Mouse (Mus musculus) cortical plate, adult 2 months (tissue): ENCODE measurements around the gene Zfp13. TPM values are rescaled to one million over a fixed set of nuclear protein-coding genes. Genes with fewer than 3 reads are reported as not detected.

ENCODE experiments used
- H3K27ac ChIP-seq: fragments of 200-500 bp; 2 replicates; pipeline ENCODE4 v1.5.1; 2012; ENCODE audit warnings: low read length, control low read depth, inconsistent platforms; ENCODE audit not compliant: insufficient read depth
- H3K4me1 ChIP-seq: fragments of 200-500 bp; 2 replicates; pipeline ENCODE4 v1.6.1; 2011; ENCODE audit warnings: low read length; ENCODE audit not compliant: control insufficient read depth, insufficient read depth
- H3K4me3 ChIP-seq: fragments of 200-500 bp; 2 replicates; pipeline ENCODE4 v1.5.1; 2011; ENCODE audit warnings: mild to moderate bottlenecking, low read length, control low read depth; ENCODE audit not compliant: insufficient read depth
- CTCF ChIP-seq: fragments of 200-500 bp; IDR thresholded peaks from 2 replicates; pipeline ENCODE4 v1.5.1; 2011; ENCODE audit warnings: mild to moderate bottlenecking, control low read depth, low read length; ENCODE audit not compliant: insufficient read depth; ENCODE audit errors: extremely low read depth
- POLR2A ChIP-seq: fragments of 200-500 bp; IDR thresholded peaks from 2 replicates; pipeline ENCODE4 v1.6.1; 2011; ENCODE audit warnings: mild to moderate bottlenecking, low read length, control low read depth; ENCODE audit not compliant: insufficient read depth; ENCODE audit errors: extremely low read depth
- polyA plus RNA-seq: library from polyadenylated mRNA; depleted of rRNA; stranded (reverse); fragments of >200 nt; gene quantifications from 2 replicates; pipeline ENCODE4 v1.2.3, GENCODE M21; 2012

The Zfp13 gene
- polyA plus RNA-seq, 1 experiment, result 27.2 TPM

GRCm38 (mm10) chr17:23550188-23550791 is 49.0 kb downstream of the Zfp13 start:
- TF ChIP-seq CTCF (no peak), POLR2A (peak; percentile 63; the same call in 1 of the 2 replicates)
- no peaks in the 10 kb centered on the region for H3K4me1 ChIP-seq
- peak overlapping the region; percentile 92 for H3K4me3 ChIP-seq
- H3K27ac ChIP-seq, result peak overlapping the region; percentile 2; the same call in 1 of the 2 replicates

- TF ChIP-seq POLR2A, result no peak
- no peak for TF ChIP-seq CTCF
- no peaks in the 10 kb centered on the region for H3K4me1 ChIP-seq
- no peak overlapping the region for H3K27ac ChIP-seq
- H3K4me3 ChIP-seq, result peak overlapping the region; percentile 92
Measured at GRCm38 (mm10) chr17:23549441-23549840, 49.8 kb downstream of the Zfp13 start.

- no peak for TF ChIP-seq POLR2A
- TF ChIP-seq CTCF, result no peak
Measured at GRCm38 (mm10) chr17:23548615-23549014, 50.7 kb downstream of the Zfp13 start.

GRCm38 (mm10) chr17:23547681-23548443 is 51.4 kb downstream of the Zfp13 start:
- TF ChIP-seq CTCF (no peak), POLR2A (no peak)
- H3K27ac ChIP-seq, result no peak overlapping the region
- H3K4me3 ChIP-seq, result no peak overlapping the region
- no peaks in the 10 kb centered on the region for H3K4me1 ChIP-seq

More at GRCm38 (mm10) chr17:23548615-23549014, 50.7 kb downstream of the Zfp13 start:
- H3K27ac ChIP-seq, result no peak overlapping the region
- no peaks in the 10 kb centered on the region for H3K4me1 ChIP-seq
- H3K4me3 ChIP-seq, result peak overlapping the region; percentile 92

GRCm38 (mm10) chr17:23546702-23547505 is 52.4 kb downstream of the Zfp13 start:
- TF ChIP-seq CTCF, result no peak
- no peak for TF ChIP-seq POLR2A
- H3K27ac ChIP-seq, result peak overlapping the region; percentile 85
- no peaks in the 10 kb centered on the region for H3K4me1 ChIP-seq
- H3K4me3 ChIP-seq, result peak overlapping the region; percentile 74

- no peak overlapping the region for H3K27ac ChIP-seq
- no peaks in the 10 kb centered on the region for H3K4me1 ChIP-seq
- H3K4me3 ChIP-seq, result peak overlapping the region; percentile 74
- no peak for TF ChIP-seq POLR2A
- no peak for TF ChIP-seq CTCF
Measured at GRCm38 (mm10) chr17:23546333-23546701, 53.0 kb downstream of the Zfp13 start.

- TF ChIP-seq CTCF, result no peak
- no peak for TF ChIP-seq POLR2A
- no peaks in the 10 kb centered on the region for H3K4me1 ChIP-seq
- H3K4me3 ChIP-seq, result peak overlapping the region; percentile 74; the same call in 1 of the 2 replicates
- no peak overlapping the region for H3K27ac ChIP-seq
Measured at GRCm38 (mm10) chr17:23545841-23546240, 53.4 kb downstream of the Zfp13 start.

- no peak overlapping the region for H3K27ac ChIP-seq
- TF ChIP-seq POLR2A, result no peak
- no peak for TF ChIP-seq CTCF
- no peaks in the 10 kb centered on the region for H3K4me1 ChIP-seq
- H3K4me3 ChIP-seq, result no peak overlapping the region
Measured at GRCm38 (mm10) chr17:23544766-23545165, 54.5 kb downstream of the Zfp13 start.

- no peaks in the 10 kb centered on the region for H3K4me1 ChIP-seq
- no peak overlapping the region for H3K4me3 ChIP-seq
- TF ChIP-seq POLR2A (no peak), CTCF (no peak)
- H3K27ac ChIP-seq, result no peak overlapping the region
Measured at GRCm38 (mm10) chr17:23543983-23544382, 55.3 kb downstream of the Zfp13 start.
